Mouse (Mus musculus) myocyte (in vitro differentiated cells): ENCODE results near the gene Angptl8.

Source experiments
- CEBPB ChIP-seq: IDR thresholded peaks from 2 replicates; pipeline ENCODE4 v1.6.1; 2011; ENCODE audit warnings: mild to moderate bottlenecking, moderate library complexity; ENCODE audit not compliant: poor library complexity, insufficient read depth, severe bottlenecking
- E2F4 ChIP-seq: IDR thresholded peaks from one replicate; pipeline ENCODE4 v1.6.1; 2011; ENCODE audit warnings: mild to moderate bottlenecking, control low read depth, moderate library complexity; ENCODE audit not compliant: insufficient read depth
- MAX ChIP-seq: IDR thresholded peaks from one replicate; pipeline ENCODE4 v1.6.1; 2011; ENCODE audit warnings: low read depth, mild to moderate bottlenecking, control low read depth
- MYOG ChIP-seq, 3 experiments: IDR thresholded peaks; one replicate each; pipeline ENCODE4 v1.6.1; 2011; ENCODE audit warnings: control low read depth in 2 of 3, low read depth in 2 of 3, mild to moderate bottlenecking in 2 of 3; ENCODE audit not compliant: insufficient read length in 2 of 3, control insufficient read depth in 1 of 3, insufficient read depth in 1 of 3
- POLR2A ChIP-seq: IDR thresholded peaks from one replicate; pipeline ENCODE4 v1.6.1; 2011; ENCODE audit warnings: low read depth, mild to moderate bottlenecking, control low read depth, moderate library complexity; ENCODE audit not compliant: insufficient read length
- POLR2AphosphoS2 ChIP-seq: IDR thresholded peaks from one replicate; pipeline ENCODE4 v1.6.1; 2011; ENCODE audit warnings: low read depth, control low read depth; ENCODE audit not compliant: insufficient read length
- SRF ChIP-seq: IDR thresholded peaks from one replicate; pipeline ENCODE4 v1.6.1; 2011; ENCODE audit warnings: low read depth; ENCODE audit not compliant: control insufficient read depth, insufficient read length
- TCF12 ChIP-seq: IDR thresholded peaks from one replicate; pipeline ENCODE4 v1.6.1; 2011; ENCODE audit warnings: mild to moderate bottlenecking, control low read depth; ENCODE audit not compliant: poor library complexity, insufficient read depth, severe bottlenecking
- TCF3 ChIP-seq: IDR thresholded peaks from one replicate; pipeline ENCODE4 v1.6.1; 2011; ENCODE audit warnings: low read depth, control low read depth; ENCODE audit not compliant: insufficient read length
- USF1 ChIP-seq: IDR thresholded peaks from one replicate; pipeline ENCODE4 v1.6.1; 2011; ENCODE audit warnings: low read depth, mild to moderate bottlenecking, control low read depth, moderate library complexity

- no peak for TF ChIP-seq POLR2A
- TF ChIP-seq TCF12: no peak
- no peak for TF ChIP-seq USF1
- TF ChIP-seq E2F4: no peak
- TF ChIP-seq MYOG (IDR thresholded peaks at IDR 0.05; ENCODE audit: control insufficient read depth in 1 of 3, insufficient read depth in 1 of 3, insufficient read length in 2 of 3, low read depth in 2 of 3): no peak
- TF ChIP-seq CEBPB: no peak
- no peak for TF ChIP-seq MAX
- TF ChIP-seq TCF3: no peak
- TF ChIP-seq POLR2AphosphoS2: no peak
- no peak for TF ChIP-seq SRF
Measured at GRCm38 (mm10) chr9:21795579-21795978, 39.7 kb upstream of the Angptl8 start.
